9 mouse cellular contexts compared by ENCODE assay signal in genomic region chr17:30498376-30498719, GRCm38 (mm10).
DNase-seq lines count a peak whose midpoint lies in the region; ATAC-seq and TF ChIP-seq lines count a peak whose summit lies in the region.
"Had no signal": no experiment of that assay in that cellular context is flagged by ENCODE, and none has a peak within 500 bp of the region (broad histone marks: within the 10 kb centered on the region; RNA-seq: fewer than 3 reads in every experiment).

No protein-coding gene starts in this region.

- no peaks in the 10 kb centered on the region for H3K9me3 ChIP-seq in MEL (replicated peaks; ENCODE audit: insufficient read depth, low read length)
- H3K9me3 ChIP-seq in forebrain, embryonic 11.5 days (ENCODE audit: control insufficient read depth, low read length), result no peaks in the 10 kb centered on the region
- no peaks in the 10 kb centered on the region for H3K9me3 ChIP-seq in hindbrain, embryonic 10.5 days
- H3K9me3 ChIP-seq in lung, embryonic 16.5 days (ENCODE audit: control insufficient read depth, low read length), result no peaks in the 10 kb centered on the region

- H3K4me2 ChIP-seq in forebrain, embryonic 11.5 days (ENCODE audit: low read depth, low read length, severe bottlenecking), result no peak overlapping the region
- H3K4me2 ChIP-seq in lung, embryonic 16.5 days (ENCODE audit: low read depth, low read length), result no peak overlapping the region
- H3K4me2 ChIP-seq: limb, embryonic 13.5 days had no signal

- TF ChIP-seq RAD21 in MEL (IDR thresholded peaks at IDR 0.05; ENCODE audit: low read depth, low read length), result no peak

- no peak for TF ChIP-seq CTCF in MEL (IDR thresholded peaks at IDR 0.05 in 2 of 3, conservative IDR thresholded peaks at IDR 0.05 in 1 of 3; ENCODE audit: control insufficient read depth in 1 of 3, insufficient read depth in 1 of 3, low read depth in 2 of 3, low read length in 3 of 3, poor library complexity in 1 of 3, severe bottlenecking in 1 of 3)

- H3K27ac ChIP-seq in MEL (ENCODE audit: control insufficient read depth, low read depth, low read length), result no peak overlapping the region
- peak overlapping the region; percentile 46 for H3K27ac ChIP-seq in forebrain, embryonic 11.5 days (ENCODE audit: low read depth, low read length)
- H3K27ac ChIP-seq in hindbrain, embryonic 10.5 days, result peak overlapping the region; percentile 70
- H3K27ac ChIP-seq in lung, embryonic 16.5 days (ENCODE audit: low read length), result peak overlapping the region; percentile 54; the same call in 1 of the 2 replicates
- H3K27ac ChIP-seq: limb, embryonic 13.5 days had no signal

- no peak for TF ChIP-seq EP300 in MEL (IDR thresholded peaks at IDR 0.05; ENCODE audit: low read depth in 1 of 2, low read length in 2 of 2)

- 69% methylated on average over 6 of the region's 6 CpGs for WGBS in forebrain, embryonic 11.5 days
- 78% methylated on average over 6 of the region's 6 CpGs for WGBS in hindbrain, embryonic 10.5 days
- WGBS in lung, embryonic 16.5 days, result 37% methylated on average over 6 of the region's 6 CpGs

- H3K27me3 ChIP-seq in MEL (ENCODE audit: control insufficient read depth in 1 of 2, insufficient read depth in 2 of 2, low read length in 2 of 2), result no peaks in the 10 kb centered on the region
- no peaks in the 10 kb centered on the region for H3K27me3 ChIP-seq in forebrain, embryonic 11.5 days (ENCODE audit: control insufficient read depth, insufficient read depth, low read length)
- no peaks in the 10 kb centered on the region for H3K27me3 ChIP-seq in hindbrain, embryonic 10.5 days (ENCODE audit: insufficient read depth, poor library complexity, severe bottlenecking)
- H3K27me3 ChIP-seq in lung, embryonic 16.5 days (ENCODE audit: control insufficient read depth, insufficient read depth, low read depth, low read length), result no peaks in the 10 kb centered on the region
- H3K27me3 ChIP-seq: limb, embryonic 13.5 days had no signal

- peak; percentile 36 for DNase-seq in embryo, embryonic 11 days
- DNase-seq in embryo, embryonic 9.5 days (ENCODE audit: extremely low spot score), result no peak
- DNase-seq in MEL (ENCODE audit: low read depth, low spot score), result peak; percentile 41
- DNase-seq in forebrain, embryonic 11.5 days (ENCODE audit: low spot score), result peak; percentile 59
- no peak for DNase-seq in hindbrain, embryonic 10.5 days (ENCODE audit: low spot score)
- no peak for DNase-seq in urinary bladder, postnatal 25 days (ENCODE audit: low spot score)

- no peak overlapping the region for H3K9ac ChIP-seq in MEL (ENCODE audit: control insufficient read depth, low read depth, low read length, poor library complexity, severe bottlenecking)
- H3K9ac ChIP-seq in forebrain, embryonic 11.5 days (ENCODE audit: low read length), result no peak overlapping the region
- no peak overlapping the region for H3K9ac ChIP-seq in lung, embryonic 16.5 days (ENCODE audit: low read length)
- H3K9ac ChIP-seq: limb, embryonic 13.5 days had no signal

- H3K4me3 ChIP-seq in MEL (ENCODE audit: control insufficient read depth in 1 of 2, insufficient read depth in 1 of 2, low read depth in 2 of 2, low read length in 2 of 2), result no peak overlapping the region
- H3K4me3 ChIP-seq in forebrain, embryonic 11.5 days (ENCODE audit: low read depth, low read length), result no peak overlapping the region
- H3K4me3 ChIP-seq in hindbrain, embryonic 10.5 days, result no peak overlapping the region
- H3K4me3 ChIP-seq in lung, embryonic 16.5 days (ENCODE audit: low read length), result no peak overlapping the region
- H3K4me3 ChIP-seq: limb, embryonic 13.5 days had no signal

- H3K79me2 ChIP-seq in MEL (ENCODE audit: control insufficient read depth, insufficient read depth, low read length, poor library complexity), result no peaks in the 10 kb centered on the region

- ATAC-seq in forebrain, embryonic 11.5 days (replicated peaks; ENCODE audit: low FRiP score), result no peak
- peak; percentile 49; the same call in 1 of the 2 replicates for ATAC-seq in lung, embryonic 16.5 days (ENCODE audit: low read depth)
- ATAC-seq in megakaryocyte, adult 5-6 weeks (ENCODE audit: poor library complexity, severe bottlenecking), result no peak

- 0 out of 4 replicates have a peak, but pooled peaks cover 0 to 4% of the 10 kb centered on the region in 2 experiments for H3K4me1 ChIP-seq in MEL (ENCODE audit: control insufficient read depth in 1 of 2, insufficient read depth in 2 of 2, low read length in 2 of 2)
- peaks cover 6% of the 10 kb centered on the region; the same call in 1 of the 2 replicates for H3K4me1 ChIP-seq in forebrain, embryonic 11.5 days (replicated peaks; ENCODE audit: control insufficient read depth, insufficient read depth, low read length)
- peaks cover 18% of the 10 kb centered on the region for H3K4me1 ChIP-seq in hindbrain, embryonic 10.5 days (replicated peaks)
- peaks cover 6% of the 10 kb centered on the region; the same call in 1 of the 2 replicates for H3K4me1 ChIP-seq in lung, embryonic 16.5 days (replicated peaks; ENCODE audit: control insufficient read depth, insufficient read depth, low read length)

- no peak for TF ChIP-seq POLR2A in MEL (IDR thresholded peaks at IDR 0.05; ENCODE audit: control insufficient read depth in 1 of 2, insufficient read depth in 1 of 2, low read depth in 1 of 2, low read length in 2 of 2, poor library complexity in 1 of 2)

- H3K36me3 ChIP-seq in MEL (ENCODE audit: control insufficient read depth in 1 of 2, insufficient read depth in 2 of 2, low read length in 2 of 2), result peaks cover 2 to 5% of the 10 kb centered on the region in 2 experiments; a peak in 3 of 4 replicates
- no peaks in the 10 kb centered on the region for H3K36me3 ChIP-seq in forebrain, embryonic 11.5 days (ENCODE audit: control insufficient read depth, insufficient read depth, low read length)
- peaks cover 10% of the 10 kb centered on the region for H3K36me3 ChIP-seq in hindbrain, embryonic 10.5 days
- no peaks in the 10 kb centered on the region for H3K36me3 ChIP-seq in lung, embryonic 16.5 days (ENCODE audit: control insufficient read depth, insufficient read depth, low read length)

TF ChIP-seq in MEL, 35 proteins besides CTCF, POLR2A, EP300 and RAD21:
- no peak for TF ChIP-seq GATA1 (IDR thresholded peaks at IDR 0.05; ENCODE audit: low read depth, low read length)

Comparison
In these comparisons a context has a peak if more than half of its experiments do, and no peak if none do; other contexts are left out.
1. DNase-seq: peak in embryo, embryonic 11 days (single experiment), MEL (single experiment) and forebrain, embryonic 11.5 days (single experiment); none in embryo, embryonic 9.5 days (single experiment), hindbrain, embryonic 10.5 days (single experiment) and urinary bladder, postnatal 25 days (single experiment).